Mouse (Mus musculus) CH12.LX (cell line): ENCODE data around the gene Uvrag. TPM values are rescaled to one million over a fixed set of nuclear protein-coding genes. Genes with fewer than 3 reads are reported as not detected.

Source experiments
- DNase-seq: peaks from one replicate; pipeline ENCODE4 v3.0.0-alpha.2; 2013; ENCODE audit errors: extremely low read depth
- H3K27ac ChIP-seq: 2 replicates; pipeline ENCODE4 v1.5.1; 2012; ENCODE audit warnings: low read depth, mild to moderate bottlenecking, control low read depth, moderate library complexity; ENCODE audit not compliant: insufficient read depth
- H3K27me3 ChIP-seq: replicated peaks from 2 replicates; pipeline ENCODE3; 2012; ENCODE audit warnings: inconsistent platforms
- H3K36me3 ChIP-seq, 2 experiments: replicated peaks in 1 of 2; 2 replicates each; pipeline versions ENCODE3 to v1.6.1; 2012; ENCODE audit warnings: inconsistent platforms in 1 of 2, low read length in 1 of 2, mild to moderate bottlenecking in 1 of 2, mixed read lengths in 1 of 2, moderate library complexity in 1 of 2; ENCODE audit not compliant: control insufficient read depth in 1 of 2, insufficient read depth in 1 of 2
- H3K4me1 ChIP-seq, 2 experiments: 2 replicates each; pipeline ENCODE4 v1.6.1; 2012; ENCODE audit warnings: inconsistent platforms in 1 of 2, moderate library complexity in 1 of 2; ENCODE audit not compliant: insufficient read depth in 2 of 2, control insufficient read depth in 1 of 2
- H3K4me2 ChIP-seq: 2 replicates; pipeline ENCODE4 v1.6.1; 2012; ENCODE audit warnings: low read depth, mild to moderate bottlenecking, control low read depth; ENCODE audit not compliant: poor library complexity, insufficient read depth, severe bottlenecking
- H3K4me3 ChIP-seq, 3 experiments: fragments of 150-350 bp in 1 of 3; sonication (generic) in 1 of 3; replicated peaks in 1 of 3; 2 replicates each; pipeline versions ENCODE3 to v1.5.1; 2011 to 2012; ENCODE audit warnings: low read depth in 2 of 3, low read length in 2 of 3, mild to moderate bottlenecking in 2 of 3, moderate library complexity in 2 of 3, control low read depth in 1 of 3, improper control_type of control experiment in 1 of 3, inconsistent platforms in 1 of 3, mixed read lengths in 1 of 3; ENCODE audit not compliant: poor library complexity in 1 of 3
- H3K79me2 ChIP-seq: replicated peaks from 2 replicates; pipeline ENCODE4 v1.6.1; 2012; ENCODE audit warnings: mild to moderate bottlenecking, moderate library complexity; ENCODE audit not compliant: control insufficient read depth, poor library complexity, insufficient read depth, severe bottlenecking; ENCODE audit errors: extremely low read depth
- H3K9ac ChIP-seq: 2 replicates; pipeline ENCODE4 v1.6.1; 2012; ENCODE audit warnings: low read depth, mild to moderate bottlenecking, control low read depth, moderate library complexity; ENCODE audit not compliant: insufficient read depth
- H3K9me3 ChIP-seq: replicated peaks from 2 replicates; pipeline ENCODE3; 2012; ENCODE audit warnings: low read length, inconsistent platforms, mixed read lengths
- CTCF ChIP-seq, 2 experiments: IDR thresholded peaks in 1 of 2; conservative IDR thresholded peaks in 1 of 2; 2 replicates each; pipeline ENCODE4 v1.5.1; 2011 to 2012; ENCODE audit warnings: low read depth in 2 of 2, low read length in 2 of 2, improper control_type of control experiment in 1 of 2, inconsistent platforms in 1 of 2, mild to moderate bottlenecking in 1 of 2, moderate library complexity in 1 of 2
- ETS1 ChIP-seq: conservative IDR thresholded peaks from 2 replicates; pipeline ENCODE4 v1.6.1; 2012; ENCODE audit warnings: low read depth, mild to moderate bottlenecking, inconsistent platforms, low read length, improper control_type of control experiment, moderate library complexity
- HCFC1 ChIP-seq: IDR thresholded peaks from 2 replicates; pipeline ENCODE4 v1.6.1; 2012; ENCODE audit warnings: low read depth, mild to moderate bottlenecking, inconsistent platforms, low read length, improper control_type of control experiment
- JUND ChIP-seq: conservative IDR thresholded peaks from 2 replicates; pipeline ENCODE4 v1.6.1; 2011; ENCODE audit warnings: low read depth, low read length, improper control_type of control experiment
- MAFK ChIP-seq: IDR thresholded peaks from 2 replicates; pipeline ENCODE4 v1.6.1; 2011; ENCODE audit warnings: low read length, improper control_type of control experiment; ENCODE audit not compliant: insufficient replicate concordance
- MAX ChIP-seq: IDR thresholded peaks from 2 replicates; pipeline ENCODE4 v1.6.1; 2011; ENCODE audit warnings: low read length, improper control_type of control experiment
- NELFE ChIP-seq: IDR thresholded peaks from 2 replicates; pipeline ENCODE4 v1.6.1; 2011; ENCODE audit warnings: low read depth, low read length, improper control_type of control experiment
- NRF1 ChIP-seq: IDR thresholded peaks from 2 replicates; pipeline ENCODE4 v1.6.1; 2014; ENCODE audit warnings: low read depth, mild to moderate bottlenecking, inconsistent platforms, low read length, improper control_type of control experiment, moderate library complexity
- POLR2A ChIP-seq: IDR thresholded peaks from 2 replicates; pipeline ENCODE4 v1.6.1; 2011; ENCODE audit warnings: low read depth, mild to moderate bottlenecking, improper control_type of control experiment, low read length
- POLR2AphosphoS2 ChIP-seq: IDR thresholded peaks from 2 replicates; pipeline ENCODE4 v1.6.1; 2011; ENCODE audit warnings: low read depth, low read length, improper control_type of control experiment
- RAD21 ChIP-seq: IDR thresholded peaks from 2 replicates; pipeline ENCODE4 v1.6.1; 2011; ENCODE audit warnings: low read depth, mild to moderate bottlenecking, low read length, improper control_type of control experiment, moderate library complexity
- SIN3A ChIP-seq: IDR thresholded peaks from 2 replicates; pipeline ENCODE4 v1.6.1; 2012; ENCODE audit warnings: low read length, improper control_type of control experiment, inconsistent platforms
- SMC3 ChIP-seq: IDR thresholded peaks from 2 replicates; pipeline ENCODE4 v1.6.1; 2011; ENCODE audit warnings: low read depth, low read length, improper control_type of control experiment
- TBP ChIP-seq: conservative IDR thresholded peaks from 2 replicates; pipeline ENCODE4 v1.6.1; 2011; ENCODE audit warnings: low read depth, low read length, improper control_type of control experiment
- UBTF ChIP-seq: IDR thresholded peaks from 2 replicates; pipeline ENCODE4 v1.6.1; 2012; ENCODE audit warnings: low read depth, mild to moderate bottlenecking, inconsistent platforms, low read length, improper control_type of control experiment, moderate library complexity
- USF1 ChIP-seq: IDR thresholded peaks from 2 replicates; pipeline ENCODE4 v1.6.1; 2014; ENCODE audit warnings: low read depth, mild to moderate bottlenecking, inconsistent platforms, low read length, improper control_type of control experiment
- USF2 ChIP-seq: conservative IDR thresholded peaks from 2 replicates; pipeline ENCODE4 v1.6.1; 2011; ENCODE audit warnings: low read depth, low read length, improper control_type of control experiment
- ZNF384 ChIP-seq: IDR thresholded peaks from 2 replicates; pipeline ENCODE4 v1.6.1; 2012; ENCODE audit warnings: low read depth, low read length, improper control_type of control experiment, inconsistent platforms
- dilution Hi-C: fragments of 300-500 bp; cut with MboI; formaldehyde crosslinking; loops from 2 replicates; pipeline ENCODE4 v1.14.3; 2020; ENCODE audit warnings: low sequenced_read_pairs; ENCODE audit not compliant: extremely low pct_unique_long_range_greater_than_20kb, extremely low pct_ligation_motif_present
- in situ Hi-C: fragments of 300-500 bp; cut with MboI; formaldehyde crosslinking; loops from 3 replicates; pipeline ENCODE4 v1.14.3; 2019; ENCODE audit warnings: low sequenced_read_pairs, low pct_ligation_motif_present, low pct_unique_long_range_greater_than_20kb, mixed read lengths
- polyA plus RNA-seq: library from polyadenylated mRNA; unstranded; fragments of >175 nt; gene quantifications from 2 replicates; pipeline ENCODE4 v1.2.1, GENCODE M21; 2012; ENCODE audit warnings: low read depth; ENCODE audit not compliant: insufficient read length
- total RNA-seq, 2 experiments: library from RNA; depleted of rRNA; stranded (reverse); fragments of 300-350 nt in 1 of 2; fragments of >200 nt in 1 of 2; gene quantifications; 2 replicates each; pipeline ENCODE4 v1.2.3; 2012 to 2014

Gene Uvrag
- total and polyA plus RNA-seq, 3 experiments = 20.6 to 47.4 (median 37.5) TPM

DNA sequence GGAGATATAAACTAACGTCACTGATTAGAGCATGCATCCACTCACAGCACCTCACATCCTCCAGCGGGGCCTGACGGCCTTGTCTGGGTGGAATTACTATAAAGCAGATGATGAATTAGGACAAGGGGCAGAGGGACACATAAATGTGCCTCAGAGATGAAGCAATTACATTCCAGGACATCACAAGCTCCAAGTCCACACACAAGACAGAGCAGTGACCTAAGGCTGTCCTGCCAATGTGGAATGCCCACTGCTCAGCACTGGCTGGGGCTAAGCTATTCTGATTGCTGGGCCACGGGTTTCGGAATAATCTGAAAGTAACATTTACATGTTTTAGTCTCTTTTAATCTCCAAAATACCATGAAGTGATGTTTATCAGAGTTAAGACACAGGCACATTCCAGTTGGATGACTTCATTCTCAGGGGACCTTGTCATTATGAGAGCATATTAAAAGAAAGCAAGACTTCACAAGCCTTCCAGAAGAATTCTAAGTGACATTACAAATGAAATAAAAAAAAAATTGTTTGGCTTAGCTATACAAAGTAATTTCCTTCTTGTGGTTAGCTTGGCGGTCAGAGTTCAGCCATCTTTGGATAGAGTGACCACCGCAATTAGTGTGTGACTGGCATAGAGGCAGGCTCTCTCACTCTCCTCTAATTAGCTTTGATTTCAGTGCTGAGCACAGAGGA is 212.5 kb downstream of the Uvrag start:
- dilution Hi-C loops = no loop called here
- no peak for DNase-seq
- in situ Hi-C loops = no loop called here

DNA sequence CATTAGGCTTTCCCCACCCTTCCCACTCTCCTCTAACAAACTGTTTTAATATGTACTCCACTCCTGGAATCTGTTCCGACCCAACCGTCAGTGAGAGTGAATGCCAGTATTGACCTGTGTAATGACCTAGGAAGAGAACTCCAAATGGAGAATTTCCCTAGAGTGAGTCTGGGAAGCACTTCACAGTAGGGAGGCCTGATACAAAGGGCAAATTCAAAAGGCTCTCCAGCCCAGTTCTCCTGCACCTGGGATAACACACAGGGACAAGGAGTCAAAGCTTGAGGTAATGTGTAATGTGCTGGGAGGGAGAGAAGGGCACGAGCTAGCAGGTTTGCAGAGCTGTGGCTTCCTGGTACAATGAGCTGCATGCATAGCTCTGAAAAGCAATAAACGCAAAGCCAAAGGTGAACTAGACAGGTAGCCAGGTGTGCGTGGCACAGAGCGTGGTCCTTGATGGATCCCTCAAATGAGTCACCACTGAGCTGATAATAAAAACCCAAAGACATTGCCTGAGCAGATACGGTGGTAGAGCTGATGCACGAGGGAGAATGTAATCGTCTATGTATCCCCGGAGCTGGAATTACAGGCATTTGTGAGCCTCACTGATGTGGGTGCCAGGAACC is 213.9 kb downstream of the Uvrag start:
- no peak overlapping the region for H3K4me3 ChIP-seq
- H3K27me3 ChIP-seq = no peaks in the 10 kb centered on the region
- no peak overlapping the region for H3K27ac ChIP-seq
- H3K9me3 ChIP-seq = no peaks in the 10 kb centered on the region
- H3K4me2 ChIP-seq = no peak overlapping the region
- H3K9ac ChIP-seq = no peak overlapping the region
- no peak for TF ChIP-seq NRF1
- no peak for TF ChIP-seq POLR2A
- no peak for TF ChIP-seq TBP
- TF ChIP-seq SMC3 = no peak
- TF ChIP-seq SIN3A = no peak
- TF ChIP-seq ETS1 = no peak
- TF ChIP-seq, all 38 proteins: peak for 0
- Histone ChIP-seq H3K36me3 (peaks cover 0 to 74% of the 10 kb centered on the region in 2 experiments), H3K4me1 (no peaks in the 10 kb centered on the region), H3K79me2 (no peaks in the 10 kb centered on the region)
- dilution Hi-C loops = no loop called here
- DNase-seq = no peak
- in situ Hi-C loops = no loop called here

More for the DNA sequence above, 212.5 kb downstream of the Uvrag start:
- Histone ChIP-seq H3K27ac (no peak overlapping the region), H3K4me2 (no peak overlapping the region), H3K27me3 (no peaks in the 10 kb centered on the region), H3K36me3 (peaks cover 0 to 71% of the 10 kb centered on the region in 2 experiments), H3K79me2 (no peaks in the 10 kb centered on the region), H3K4me1 (no peaks in the 10 kb centered on the region), H3K9ac (no peak overlapping the region), H3K4me3 (no peak overlapping the region), H3K9me3 (no peaks in the 10 kb centered on the region)
- TF ChIP-seq MAX (no peak), ZNF384 (no peak), CTCF (conservative IDR thresholded peaks at IDR 0.05 in 1 of 2, IDR thresholded peaks at IDR 0.05 in 1 of 2; ENCODE audit: low read depth in 2 of 2, low read length in 2 of 2) (no peak), USF2 (no peak), POLR2AphosphoS2 (no peak), JUND (no peak), SIN3A (no peak), RAD21 (no peak), NRF1 (no peak), USF1 (no peak), UBTF (no peak), HCFC1 (no peak), NELFE (no peak), MAFK (no peak)
